Mouse (Mus musculus): ENCODE results near the gene Sez6l. TPM values are rescaled to one million over a fixed set of nuclear protein-coding genes. Genes with fewer than 3 reads are reported as not detected.

The Sez6l gene
- polyA plus RNA-seq, 1 experiment from 2014 or later: 46.3 TPM

GRCm38 (mm10) chr5:112384805-112385472, 192.0 kb downstream of the Sez6l start:
- Histone ChIP-seq H3K27me3 (no peaks in the 10 kb centered on the region), H3K9me3 (no peaks in the 10 kb centered on the region), H3K4me2 (no peak overlapping the region), H3K4me1 (replicated peaks) (peaks cover 34% of the 10 kb centered on the region), H3K9ac (no peak overlapping the region), H3K4me3 (no peak overlapping the region), H3K27ac (replicated peaks) (no peak overlapping the region), H3K36me3 (peaks cover 35% of the 10 kb centered on the region)
- 92% methylated on average over 13 of the region's 13 CpGs for WGBS
- no peak for ATAC-seq (ENCODE audit: low FRiP score, low read depth)

- Histone ChIP-seq H3K27me3 (no peaks in the 10 kb centered on the region), H3K27ac (replicated peaks) (peak overlapping the region; percentile 65), H3K36me3 (peaks cover 34% of the 10 kb centered on the region), H3K4me1 (replicated peaks) (peaks cover 18% of the 10 kb centered on the region), H3K4me2 (no peak overlapping the region), H3K9me3 (no peaks in the 10 kb centered on the region), H3K4me3 (no peak overlapping the region), H3K9ac (no peak overlapping the region)
- ATAC-seq (ENCODE audit: low FRiP score, low read depth): peak; percentile 39
- WGBS: 50% methylated on average over 17 of the region's 17 CpGs
Measured at GRCm38 (mm10) chr5:112382641-112383330, 194.2 kb downstream of the Sez6l start.

- WGBS: 54% methylated on average over 9 of the region's 9 CpGs
- peaks cover 32% of the 10 kb centered on the region for H3K36me3 ChIP-seq
Measured at GRCm38 (mm10) chr5:112382042-112382441, 194.9 kb downstream of the Sez6l start.

GRCm38 (mm10) chr5:112381154-112381553, 195.8 kb downstream of the Sez6l start:
- 86% methylated on average over 11 of the region's 11 CpGs for WGBS

More at GRCm38 (mm10) chr5:112382042-112382441, 194.9 kb downstream of the Sez6l start:
- no peak overlapping the region for H3K4me3 ChIP-seq
- H3K9ac ChIP-seq: no peak overlapping the region
- H3K9me3 ChIP-seq: no peaks in the 10 kb centered on the region
- H3K4me1 ChIP-seq (replicated peaks): peaks cover 18% of the 10 kb centered on the region
- ATAC-seq (ENCODE audit: low FRiP score, low read depth): peak; percentile 25; the same call in 1 of the 2 replicates
- H3K4me2 ChIP-seq: no peak overlapping the region
- no peaks in the 10 kb centered on the region for H3K27me3 ChIP-seq
- peak overlapping the region; percentile 65 for H3K27ac ChIP-seq (replicated peaks)

GRCm38 (mm10) chr5:112378716-112379115, 198.3 kb downstream of the Sez6l start:
- Histone ChIP-seq H3K9ac (no peak overlapping the region), H3K4me3 (no peak overlapping the region), H3K9me3 (no peaks in the 10 kb centered on the region), H3K4me1 (replicated peaks) (peaks cover 18% of the 10 kb centered on the region), H3K4me2 (no peak overlapping the region), H3K27ac (replicated peaks) (no peak overlapping the region), H3K36me3 (peaks cover 5% of the 10 kb centered on the region; the same call in 1 of the 2 replicates), H3K27me3 (no peaks in the 10 kb centered on the region)
- 82% methylated on average over 6 of the region's 6 CpGs for WGBS
- no peak for ATAC-seq (ENCODE audit: low FRiP score, low read depth)

More at GRCm38 (mm10) chr5:112381154-112381553, 195.8 kb downstream of the Sez6l start:
- Histone ChIP-seq H3K27ac (replicated peaks) (no peak overlapping the region), H3K4me1 (replicated peaks) (peaks cover 18% of the 10 kb centered on the region), H3K27me3 (no peaks in the 10 kb centered on the region), H3K4me3 (no peak overlapping the region), H3K36me3 (peaks cover 23% of the 10 kb centered on the region), H3K4me2 (no peak overlapping the region), H3K9me3 (no peaks in the 10 kb centered on the region), H3K9ac (no peak overlapping the region)
- ATAC-seq (ENCODE audit: low FRiP score, low read depth): no peak

GRCm38 (mm10) chr5:112377380-112377779, 199.6 kb downstream of the Sez6l start:
- peaks cover 19% of the 10 kb centered on the region for H3K4me1 ChIP-seq (replicated peaks)
- H3K9ac ChIP-seq: no peak overlapping the region
- no peak overlapping the region for H3K27ac ChIP-seq (replicated peaks)
- no peak overlapping the region for H3K4me3 ChIP-seq
- no peaks in the 10 kb centered on the region for H3K9me3 ChIP-seq
- H3K27me3 ChIP-seq: no peaks in the 10 kb centered on the region
- H3K36me3 ChIP-seq: peaks cover 5% of the 10 kb centered on the region; the same call in 1 of the 2 replicates
- WGBS: 88% methylated on average over 1 of the region's 1 CpGs
- no peak overlapping the region for H3K4me2 ChIP-seq
- ATAC-seq (ENCODE audit: low FRiP score, low read depth): no peak

GRCm38 (mm10) chr5:112376111-112376510, 200.9 kb downstream of the Sez6l start:
- peaks cover 23% of the 10 kb centered on the region for H3K4me1 ChIP-seq (replicated peaks)
- no peak overlapping the region for H3K27ac ChIP-seq (replicated peaks)
- no peaks in the 10 kb centered on the region for H3K27me3 ChIP-seq
- no peak overlapping the region for H3K4me2 ChIP-seq
- no peak for ATAC-seq (ENCODE audit: low FRiP score, low read depth)
- 73% methylated on average over 4 of the region's 4 CpGs for WGBS
- H3K9me3 ChIP-seq: no peaks in the 10 kb centered on the region
- no peak overlapping the region for H3K4me3 ChIP-seq
- peaks cover 5% of the 10 kb centered on the region; the same call in 1 of the 2 replicates for H3K36me3 ChIP-seq
- no peak overlapping the region for H3K9ac ChIP-seq

GRCm38 (mm10) chr5:112371933-112372332, 205.1 kb downstream of the Sez6l start:
- Histone ChIP-seq H3K4me2 (peak overlapping the region; percentile 21), H3K36me3 (peaks cover 11% of the 10 kb centered on the region), H3K4me3 (no peak overlapping the region), H3K27ac (replicated peaks) (peak overlapping the region; percentile 87), H3K27me3 (no peaks in the 10 kb centered on the region), H3K9ac (peak overlapping the region; percentile 25; the same call in 1 of the 2 replicates), H3K4me1 (replicated peaks) (peaks cover 50% of the 10 kb centered on the region), H3K9me3 (no peaks in the 10 kb centered on the region)
- WGBS: 26% methylated on average over 7 of the region's 7 CpGs
- ATAC-seq (ENCODE audit: low FRiP score, low read depth): peak; percentile 89

GRCm38 (mm10) chr5:112370236-112370813, 206.7 kb downstream of the Sez6l start:
- ATAC-seq (ENCODE audit: low FRiP score, low read depth): no peak
- Histone ChIP-seq H3K36me3 (peaks cover 20% of the 10 kb centered on the region), H3K9ac (no peak overlapping the region), H3K27me3 (no peaks in the 10 kb centered on the region), H3K9me3 (no peaks in the 10 kb centered on the region), H3K27ac (replicated peaks) (peak overlapping the region; percentile 87), H3K4me1 (replicated peaks) (peaks cover 50% of the 10 kb centered on the region), H3K4me2 (no peak overlapping the region), H3K4me3 (no peak overlapping the region)
- 74% methylated on average over 12 of the region's 12 CpGs for WGBS

GRCm38 (mm10) chr5:112369326-112369725, 207.7 kb downstream of the Sez6l start:
- Histone ChIP-seq H3K4me3 (no peak overlapping the region), H3K36me3 (peaks cover 24% of the 10 kb centered on the region), H3K27me3 (no peaks in the 10 kb centered on the region), H3K4me2 (no peak overlapping the region), H3K4me1 (replicated peaks) (peaks cover 50% of the 10 kb centered on the region), H3K9me3 (no peaks in the 10 kb centered on the region), H3K9ac (no peak overlapping the region), H3K27ac (replicated peaks) (peak overlapping the region; percentile 57)
- ATAC-seq (ENCODE audit: low FRiP score, low read depth): no peak
- WGBS: 64% methylated on average over 13 of the region's 13 CpGs

Measured in hindbrain, embryonic 15.5 days (tissue).